Mouse (Mus musculus) right cerebral cortex, postnatal 25 days (tissue): ENCODE measurements at regions not wholly inside any gene's neighbourhood (a gene's known extent, or its start where the extent isn't known, plus 50 kb on each side); places are given as distances from the start of the nearest gene placed in this dataset.

Experiments used
- DNase-seq: peaks from one replicate; pipeline ENCODE4 v3.0.0; 2022

DNA sequence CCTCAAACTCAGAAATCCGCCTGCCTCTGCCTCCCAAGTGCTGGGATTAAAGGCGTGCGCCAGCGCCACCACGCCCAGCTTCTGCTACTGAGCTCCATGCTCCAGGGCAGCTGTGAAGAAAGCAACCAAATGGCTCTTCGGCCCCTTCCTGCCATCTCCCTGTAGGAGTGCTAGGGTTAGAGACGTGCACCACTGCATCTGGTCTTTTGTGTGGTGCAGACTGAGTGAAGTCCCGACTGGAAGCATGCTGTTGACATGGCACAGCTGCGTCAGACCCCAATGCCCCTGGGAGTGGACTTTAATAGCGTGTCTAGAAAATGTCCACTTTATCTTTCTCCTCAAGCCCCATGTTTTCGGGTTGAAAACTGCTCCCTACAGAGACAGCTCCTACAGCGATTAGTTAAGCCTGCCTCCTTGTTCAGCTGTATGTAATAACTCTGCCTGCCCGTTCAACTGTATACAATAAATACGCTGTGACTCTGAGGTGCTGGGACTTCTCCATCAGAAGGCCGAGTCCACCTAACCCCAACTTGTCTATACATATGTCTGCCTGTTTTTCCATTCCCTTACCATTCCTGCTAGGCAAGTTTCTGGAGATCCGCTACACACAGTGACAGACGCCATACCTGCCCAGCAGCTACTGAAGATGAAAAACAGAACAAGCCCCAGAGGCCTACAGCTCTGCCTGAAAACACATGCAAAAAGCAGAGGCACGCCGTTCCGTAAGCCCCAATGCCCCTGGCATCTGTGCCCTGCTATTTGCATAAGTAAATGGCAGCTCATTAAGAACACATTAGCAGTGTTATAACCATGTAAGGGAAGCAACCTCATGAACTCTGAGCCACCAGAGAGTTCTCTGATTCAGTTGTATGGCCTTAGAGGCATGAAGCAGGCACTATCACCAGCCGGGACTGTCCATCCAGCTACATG is 105.2 kb downstream of the Ier5 start:
- DNase-seq: no peak

DNA sequence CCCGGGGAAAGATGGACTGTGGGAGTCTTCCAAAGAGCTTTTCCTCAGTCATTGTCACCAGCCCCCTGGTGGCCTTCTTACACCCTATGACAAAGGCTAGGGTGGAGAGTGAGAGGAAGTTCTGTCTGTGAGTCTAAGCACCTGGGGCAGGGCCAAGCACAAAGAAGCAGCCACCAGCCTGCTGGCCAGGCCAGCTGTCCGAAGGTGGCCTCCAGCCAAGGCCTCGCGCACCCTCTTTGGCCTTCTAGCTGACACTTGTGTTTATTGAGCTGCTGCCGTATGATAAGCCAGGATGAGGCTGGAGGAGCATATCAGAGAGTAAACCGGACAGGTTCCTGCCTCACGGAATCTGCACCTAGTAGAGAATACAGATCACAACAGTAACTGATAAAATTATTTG is 99.0 kb upstream of the Cacna1e start:
- no peak for DNase-seq

- DNase-seq: no peak
These were observed 98.5 kb upstream of the Cacna1e start for GRCm38 (mm10) chr1:154982836-154983235.

- DNase-seq: no peak
These were observed 97.4 kb upstream of the Cacna1e start for GRCm38 (mm10) chr1:154981687-154982086.

GRCm38 (mm10) chr1:154975732-154976131 is 91.4 kb upstream of the Cacna1e start:
- no peak for DNase-seq

DNA sequence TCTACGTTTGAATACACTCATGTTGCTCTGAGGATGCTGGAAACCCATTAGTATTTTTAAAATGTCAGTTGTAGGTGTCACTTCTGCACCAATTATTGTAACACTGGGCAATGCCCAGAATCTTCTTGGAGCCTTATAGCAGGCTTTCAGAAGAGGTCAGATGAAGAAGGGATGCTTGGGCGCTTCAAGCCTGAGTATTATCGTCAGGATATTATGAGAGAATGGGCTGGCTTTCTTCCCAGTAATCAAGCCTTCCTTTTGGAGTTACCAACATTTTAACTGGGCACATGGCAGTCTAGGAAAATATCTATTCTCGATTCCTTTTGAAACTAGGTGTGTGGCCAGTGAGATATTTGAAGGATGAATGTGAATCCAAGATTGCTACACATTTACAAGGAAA is 77.0 kb upstream of the Cacna1e start:
- no peak for DNase-seq

GRCm38 (mm10) chr1:154956625-154957031 is 72.3 kb upstream of the Cacna1e start:
- no peak for DNase-seq

DNA sequence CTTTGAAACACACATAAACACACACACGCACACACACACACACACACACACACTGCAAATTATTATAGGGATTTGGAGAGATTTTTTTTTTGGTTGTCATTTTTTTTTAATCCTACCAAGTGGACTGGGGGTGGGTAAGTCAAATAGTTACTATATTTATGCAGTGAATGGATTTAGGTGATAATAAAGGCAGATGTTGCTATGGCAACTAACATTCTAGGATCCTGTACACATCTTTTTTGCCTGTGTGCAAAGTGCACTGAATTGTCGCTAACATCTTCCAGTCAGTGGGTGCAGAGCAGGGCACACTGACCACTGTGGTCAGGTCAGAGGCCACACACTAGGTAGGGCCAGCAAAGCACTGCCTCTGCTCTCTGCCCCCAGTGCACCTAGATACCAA is 68.4 kb upstream of the Cacna1e start:
- no peak for DNase-seq
